Mouse (Mus musculus): ENCODE measurements at regions not wholly inside any gene's neighbourhood (a gene's known extent, or its start where the extent isn't known, plus 50 kb on each side); places are given as distances from the start of the nearest gene placed in this dataset.

DNA sequence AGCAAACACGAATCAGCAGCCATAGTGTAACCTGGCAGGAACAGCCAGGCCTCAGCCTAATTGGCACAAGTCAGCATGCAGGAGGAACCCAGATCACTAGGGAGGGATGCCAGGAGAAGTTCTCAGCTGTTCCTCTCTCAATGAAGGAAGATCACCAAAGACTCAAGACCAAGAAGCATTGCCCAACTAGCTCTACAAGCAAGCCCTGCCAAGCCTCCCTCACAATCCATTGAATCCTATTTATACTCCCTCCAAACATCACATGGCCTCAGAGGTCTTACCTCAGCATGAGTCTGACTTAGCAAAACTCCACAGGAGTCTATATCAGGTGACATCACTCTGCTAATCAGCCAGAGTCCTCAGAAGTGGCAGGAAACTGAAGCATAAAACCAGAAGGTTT is 135.1 kb downstream of the Rbm43 start:
- TF ChIP-seq POLR2AphosphoS2 (IDR thresholded peaks at IDR 0.05; ENCODE audit: low read depth, low read length) = no peak
- no peak for TF ChIP-seq E2F4 (IDR thresholded peaks at IDR 0.05; ENCODE audit: insufficient replicate concordance, low read depth, low read length)
- TF ChIP-seq TBP (conservative IDR thresholded peaks at IDR 0.05; ENCODE audit: low read depth, low read length) = no peak
- TF ChIP-seq KAT2A (IDR thresholded peaks at IDR 0.05; ENCODE audit: insufficient replicate concordance, low read length) = no peak
- TF ChIP-seq ZNF384 (IDR thresholded peaks at IDR 0.05; ENCODE audit: low read depth, low read length) = no peak
- TF ChIP-seq BHLHE40 (IDR thresholded peaks at IDR 0.05; ENCODE audit: low read depth, low read length) = no peak
- no peak for TF ChIP-seq TCF12 (IDR thresholded peaks at IDR 0.05; ENCODE audit: low read depth, low read length)
- TF ChIP-seq HCFC1 (IDR thresholded peaks at IDR 0.05; ENCODE audit: low read depth, low read length) = no peak
- no peak for TF ChIP-seq CHD1 (IDR thresholded peaks at IDR 0.05; ENCODE audit: low read depth, low read length)
- no peak for TF ChIP-seq SIN3A (IDR thresholded peaks at IDR 0.05; ENCODE audit: low read length)
- TF ChIP-seq GABPA (IDR thresholded peaks at IDR 0.05; ENCODE audit: insufficient replicate concordance, low read depth, low read length) = no peak
- no peak for TF ChIP-seq USF1 (IDR thresholded peaks at IDR 0.05; ENCODE audit: low read depth, low read length)
- no peak for TF ChIP-seq MEF2A (IDR thresholded peaks at IDR 0.05; ENCODE audit: borderline replicate concordance, low read depth, low read length)
- no peak for TF ChIP-seq NRF1 (IDR thresholded peaks at IDR 0.05; ENCODE audit: low read depth, low read length)
- TF ChIP-seq ZC3H11A (IDR thresholded peaks at IDR 0.05; ENCODE audit: low read depth, low read length) = no peak
- TF ChIP-seq JUND (conservative IDR thresholded peaks at IDR 0.05; ENCODE audit: low read depth, low read length) = no peak
- TF ChIP-seq RAD21 (IDR thresholded peaks at IDR 0.05; ENCODE audit: low read depth, low read length) = no peak
- Histone ChIP-seq H3K27ac (ENCODE audit: insufficient read depth, low read depth) (no peak overlapping the region), H3K9ac (ENCODE audit: insufficient read depth, low read depth) (no peak overlapping the region), H3K36me3 (replicated peaks in 1 of 2; ENCODE audit: control insufficient read depth in 1 of 2, insufficient read depth in 1 of 2, low read length in 1 of 2) (no peaks in the 10 kb centered on the region), H3K27me3 (replicated peaks) (no peaks in the 10 kb centered on the region), H3K9me3 (replicated peaks; ENCODE audit: low read length) (no peaks in the 10 kb centered on the region), H3K4me3 (replicated peaks in 1 of 3; ENCODE audit: low read depth in 2 of 3, low read length in 2 of 3, poor library complexity in 1 of 3) (no peak overlapping the region), H3K4me1 (ENCODE audit: control insufficient read depth in 1 of 2, insufficient read depth in 2 of 2) (no peaks in the 10 kb centered on the region), H3K4me2 (ENCODE audit: insufficient read depth, low read depth, poor library complexity, severe bottlenecking) (no peak overlapping the region), H3K79me2 (replicated peaks; ENCODE audit: control insufficient read depth, extremely low read depth, insufficient read depth, poor library complexity, severe bottlenecking) (no peaks in the 10 kb centered on the region)
- dilution Hi-C loops (cut with MboI; ENCODE audit: extremely low pct_ligation_motif_present, extremely low pct_unique_long_range_greater_than_20kb, low sequenced_read_pairs) (no loop called here), in situ Hi-C loops (cut with MboI; ENCODE audit: low pct_ligation_motif_present, low pct_unique_long_range_greater_than_20kb, low sequenced_read_pairs) (no loop called here)
- no peak for DNase-seq (ENCODE audit: extremely low read depth)

- Histone ChIP-seq H3K4me3 (replicated peaks in 1 of 3; ENCODE audit: low read depth in 2 of 3, low read length in 2 of 3, poor library complexity in 1 of 3) (no peak overlapping the region), H3K27me3 (replicated peaks) (no peaks in the 10 kb centered on the region), H3K9ac (ENCODE audit: insufficient read depth, low read depth) (no peak overlapping the region), H3K4me2 (ENCODE audit: insufficient read depth, low read depth, poor library complexity, severe bottlenecking) (no peak overlapping the region), H3K36me3 (replicated peaks in 1 of 2; ENCODE audit: control insufficient read depth in 1 of 2, insufficient read depth in 1 of 2, low read length in 1 of 2) (no peaks in the 10 kb centered on the region), H3K9me3 (replicated peaks; ENCODE audit: low read length) (no peaks in the 10 kb centered on the region), H3K4me1 (ENCODE audit: control insufficient read depth in 1 of 2, insufficient read depth in 2 of 2) (no peaks in the 10 kb centered on the region), H3K79me2 (replicated peaks; ENCODE audit: control insufficient read depth, extremely low read depth, insufficient read depth, poor library complexity, severe bottlenecking) (no peaks in the 10 kb centered on the region), H3K27ac (ENCODE audit: insufficient read depth, low read depth) (no peak overlapping the region)
- TF ChIP-seq ZNF384 (IDR thresholded peaks at IDR 0.05; ENCODE audit: low read depth, low read length) (no peak), SIN3A (IDR thresholded peaks at IDR 0.05; ENCODE audit: low read length) (no peak), EP300 (IDR thresholded peaks at IDR 0.05; ENCODE audit: low read length) (no peak), CHD2 (IDR thresholded peaks at IDR 0.05; ENCODE audit: low read length) (no peak), RAD21 (IDR thresholded peaks at IDR 0.05; ENCODE audit: low read depth, low read length) (no peak), NRF1 (IDR thresholded peaks at IDR 0.05; ENCODE audit: low read depth, low read length) (no peak), ZMIZ1 (IDR thresholded peaks at IDR 0.05; ENCODE audit: low read depth, low read length) (no peak), E2F4 (IDR thresholded peaks at IDR 0.05; ENCODE audit: insufficient replicate concordance, low read depth, low read length) (no peak), MAFK (IDR thresholded peaks at IDR 0.05; ENCODE audit: insufficient replicate concordance, low read length) (no peak), ZKSCAN1 (IDR thresholded peaks at IDR 0.05; ENCODE audit: borderline replicate concordance, low read depth, low read length) (no peak), TCF12 (IDR thresholded peaks at IDR 0.05; ENCODE audit: low read depth, low read length) (no peak), ETS1 (conservative IDR thresholded peaks at IDR 0.05; ENCODE audit: low read depth, low read length) (no peak), USF2 (conservative IDR thresholded peaks at IDR 0.05; ENCODE audit: low read depth, low read length) (no peak)
- DNase-seq (ENCODE audit: extremely low read depth) = no peak
- in situ Hi-C loops (cut with MboI; ENCODE audit: low pct_ligation_motif_present, low pct_unique_long_range_greater_than_20kb, low sequenced_read_pairs) = no loop called here
- dilution Hi-C loops (cut with MboI; ENCODE audit: extremely low pct_ligation_motif_present, extremely low pct_unique_long_range_greater_than_20kb, low sequenced_read_pairs) = no loop called here
Observed at GRCm38 (mm10) chr2:51822976-51823375, 112.0 kb downstream of the Rbm43 start.
